Mouse (Mus musculus): ENCODE results near the gene Rpl12. TPM values are rescaled to one million over a fixed set of nuclear protein-coding genes. Genes with fewer than 3 reads are reported as not detected.
A peak's percentile ranks its signal among the peaks of the same experiment; 100 is the strongest.

Gene Rpl12
- polyA plus RNA-seq (2012; rRNA removed): 257 and 289 TPM in 2 replicates

DNA sequence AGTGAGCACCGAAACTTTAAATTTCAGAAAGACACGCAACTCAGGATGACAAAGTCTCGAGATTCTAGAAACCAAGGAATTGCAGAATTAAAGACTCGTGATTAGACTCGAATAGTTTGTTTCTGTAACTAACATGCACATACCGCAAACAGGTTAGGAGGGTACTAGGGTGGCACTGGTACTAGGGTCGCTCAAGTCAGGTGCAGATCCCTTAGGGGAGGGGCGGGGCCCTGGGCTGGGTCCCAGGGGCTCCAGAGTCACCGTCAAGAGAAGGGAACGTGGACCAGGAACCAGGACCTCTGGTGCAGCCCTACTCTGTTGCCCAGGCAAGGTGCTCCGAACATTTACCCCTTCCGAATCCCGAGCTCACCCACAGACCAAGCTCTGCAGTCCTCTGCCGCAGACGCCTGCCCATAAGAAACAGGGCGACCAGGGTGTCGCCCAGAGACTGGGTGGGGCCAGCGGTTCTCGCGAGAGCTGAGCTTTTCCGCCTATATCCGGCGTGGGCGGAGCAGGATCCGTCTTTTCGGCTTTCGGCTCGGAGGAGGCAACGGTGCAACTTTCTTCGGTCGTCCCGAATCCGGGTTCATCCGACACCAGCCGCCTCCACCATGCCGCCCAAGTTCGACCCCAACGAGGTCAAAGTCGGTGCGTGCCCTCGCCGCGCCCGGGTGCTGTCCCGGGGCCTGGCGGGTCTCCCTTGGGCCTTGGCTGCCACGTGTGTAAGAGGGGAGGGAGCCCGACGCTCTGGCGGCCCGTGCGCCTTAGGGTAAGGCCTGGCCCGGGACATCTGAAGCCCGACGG is at the start of gene Rpl12, which contains the start of gene Lrsam1:
Rpl12 (plus strand) TSS at position 368 of the 804 bp plus-strand sequence.
Lrsam1 (minus strand) TSS at position 423 of the 804 bp plus-strand sequence.
- WGBS: 2% methylated on average over 55 of the region's 55 CpGs
- Histone ChIP-seq H3K27me3 (ENCODE audit: control insufficient read depth, insufficient read depth, low read length) (no peaks in the 10 kb centered on the region), H3K27ac (ENCODE audit: insufficient read depth, low read length) (no peak within 1 kb of the TSS; the same call in 1 of the 2 replicates), H3K4me1 (ENCODE audit: control insufficient read depth, insufficient read depth, low read length) (peaks cover 6% of the 10 kb centered on the region), H3K4me3 (replicated peaks; ENCODE audit: insufficient read depth, low read depth, low read length) (peak within 1 kb of the TSS; percentile 70)
- no peak for TF ChIP-seq CTCF (IDR thresholded peaks at IDR 0.05; ENCODE audit: borderline replicate concordance, insufficient read depth, low read depth, low read length)
- peak; percentile 86; the same call in 1 of the 2 replicates for TF ChIP-seq POLR2A (IDR thresholded peaks at IDR 0.05; ENCODE audit: borderline replicate concordance, insufficient read depth, low read length)
- peak; percentile 92 for DNase-seq

DNA sequence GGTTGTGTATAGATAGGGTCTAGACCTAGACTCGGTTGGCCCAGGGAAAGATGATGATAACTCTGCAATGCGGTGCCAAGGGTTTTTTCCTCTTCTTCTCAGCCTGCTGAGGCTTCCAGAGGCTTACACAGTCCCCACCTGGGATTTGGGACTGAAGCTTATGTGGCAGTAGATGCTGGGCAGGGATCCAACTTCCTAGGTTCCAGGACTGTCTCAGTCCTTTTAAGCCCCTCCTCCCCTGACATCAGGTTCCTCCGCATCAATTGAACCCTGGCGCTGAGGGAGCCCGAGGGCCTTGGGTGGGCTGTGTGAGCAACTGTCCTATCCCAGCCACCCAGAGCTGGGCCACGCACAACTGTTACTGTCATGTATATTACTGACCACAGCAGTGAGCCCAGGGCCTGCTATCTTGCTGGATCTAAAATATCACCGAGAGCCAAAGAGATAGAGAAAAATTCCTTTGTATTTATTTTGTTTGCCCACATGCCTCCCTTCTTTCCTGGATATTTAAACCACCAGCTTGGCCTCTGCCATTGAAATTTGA is 49.6 kb upstream of the Rpl12 start:
- no peak overlapping the region for H3K4me3 ChIP-seq (replicated peaks; ENCODE audit: insufficient read depth, low read depth, low read length)
- 69% methylated on average over 7 of the region's 7 CpGs for WGBS
- peaks cover 9% of the 10 kb centered on the region for H3K4me1 ChIP-seq (ENCODE audit: control insufficient read depth, insufficient read depth, low read length)
- TF ChIP-seq POLR2A (IDR thresholded peaks at IDR 0.05; ENCODE audit: borderline replicate concordance, insufficient read depth, low read length): no peak
- no peak for TF ChIP-seq CTCF (IDR thresholded peaks at IDR 0.05; ENCODE audit: borderline replicate concordance, insufficient read depth, low read depth, low read length)
- no peak overlapping the region for H3K27ac ChIP-seq (ENCODE audit: insufficient read depth, low read length)
- DNase-seq: no peak
- no peaks in the 10 kb centered on the region for H3K27me3 ChIP-seq (ENCODE audit: control insufficient read depth, insufficient read depth, low read length)

DNA sequence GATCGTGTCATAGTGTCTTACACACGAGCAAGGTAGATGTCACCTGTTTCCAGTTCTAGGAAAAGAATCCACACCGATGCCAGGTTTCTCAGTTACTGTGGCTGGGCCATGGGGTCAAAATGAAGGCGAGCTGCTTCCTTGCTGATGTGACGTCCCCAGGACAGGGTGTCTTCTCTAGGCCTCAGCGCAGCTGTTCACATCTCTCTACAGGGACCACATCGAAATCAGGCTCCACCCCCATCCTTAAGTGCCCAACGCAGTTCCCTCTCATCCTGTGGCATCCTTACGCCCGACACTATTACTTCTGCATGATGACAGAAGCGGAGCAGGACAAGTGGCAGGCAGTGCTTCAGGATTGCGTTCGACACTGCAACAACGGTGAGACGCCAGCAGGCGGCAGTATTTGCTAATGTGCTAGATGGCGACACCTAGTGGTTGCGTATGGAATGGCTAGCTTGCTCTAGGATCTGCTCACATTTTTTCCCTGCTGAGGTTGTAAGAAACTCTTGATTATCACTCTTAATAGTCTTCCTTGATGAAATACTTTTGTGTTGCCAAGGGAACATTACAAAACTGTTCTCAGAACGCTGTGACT is 49.1 kb upstream of the Rpl12 start:
- Histone ChIP-seq H3K4me3 (replicated peaks; ENCODE audit: insufficient read depth, low read depth, low read length) (no peak overlapping the region), H3K4me1 (ENCODE audit: control insufficient read depth, insufficient read depth, low read length) (peaks cover 9% of the 10 kb centered on the region), H3K27me3 (ENCODE audit: control insufficient read depth, insufficient read depth, low read length) (no peaks in the 10 kb centered on the region), H3K27ac (ENCODE audit: insufficient read depth, low read length) (no peak overlapping the region)
- peak; percentile 77 to 86 for DNase-seq
- TF ChIP-seq CTCF (IDR thresholded peaks at IDR 0.05; ENCODE audit: borderline replicate concordance, insufficient read depth, low read depth, low read length) (peak; percentile 100), POLR2A (IDR thresholded peaks at IDR 0.05; ENCODE audit: borderline replicate concordance, insufficient read depth, low read length) (no peak)
- 31% methylated on average over 19 of the region's 19 CpGs for WGBS

DNA sequence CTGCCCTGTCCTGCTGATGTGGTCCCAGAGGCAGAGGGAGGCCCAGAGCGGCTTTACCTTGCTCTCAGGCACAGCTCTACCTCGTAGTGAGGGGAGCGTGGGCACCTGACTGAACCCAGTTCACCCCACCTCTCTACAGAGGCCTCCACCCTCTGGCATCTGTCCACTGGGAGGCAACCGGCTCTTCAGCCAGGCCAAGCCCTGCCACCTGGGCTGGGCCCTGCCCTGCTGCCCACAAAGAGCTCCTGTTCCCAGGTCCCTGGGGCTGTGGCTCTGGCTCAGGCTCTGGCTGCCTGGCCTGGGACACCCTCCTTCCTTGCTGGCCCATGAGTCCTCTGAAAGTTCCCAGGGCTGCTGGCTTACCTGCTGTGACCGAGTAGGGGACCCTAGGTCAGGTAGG is 47.0 kb upstream of the Rpl12 start:
- 70% methylated on average over 5 of the region's 5 CpGs for WGBS

DNA sequence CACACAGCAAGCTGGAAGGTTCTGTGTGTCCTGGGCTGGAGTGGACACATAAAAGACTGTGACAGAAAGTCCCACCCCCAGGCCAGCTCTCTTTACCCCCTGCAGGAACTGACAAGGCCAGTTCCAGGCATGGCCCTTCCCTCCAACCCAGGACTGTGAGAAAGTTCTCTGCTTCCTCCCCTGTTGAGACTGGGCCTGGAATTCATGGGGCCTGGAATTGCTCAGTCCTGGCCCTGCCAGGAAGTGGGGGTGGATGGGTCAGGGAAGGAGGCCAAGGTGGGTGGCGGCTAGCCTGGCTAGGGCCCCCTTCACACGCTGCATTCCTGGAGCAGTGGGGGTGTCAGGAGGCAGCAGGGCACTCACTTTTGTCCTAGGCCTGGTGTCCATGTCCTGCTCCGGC is 46.5 kb upstream of the Rpl12 start:
- WGBS: 45% methylated on average over 3 of the region's 3 CpGs
- DNase-seq: peak in 1 of 2 experiments; percentile 34
- no peak for TF ChIP-seq CTCF (IDR thresholded peaks at IDR 0.05; ENCODE audit: borderline replicate concordance, insufficient read depth, low read depth, low read length)
- no peak for TF ChIP-seq POLR2A (IDR thresholded peaks at IDR 0.05; ENCODE audit: borderline replicate concordance, insufficient read depth, low read length)
- H3K4me3 ChIP-seq (replicated peaks; ENCODE audit: insufficient read depth, low read depth, low read length): no peak overlapping the region
- H3K27me3 ChIP-seq (ENCODE audit: control insufficient read depth, insufficient read depth, low read length): no peaks in the 10 kb centered on the region
- peaks cover 9% of the 10 kb centered on the region for H3K4me1 ChIP-seq (ENCODE audit: control insufficient read depth, insufficient read depth, low read length)
- H3K27ac ChIP-seq (ENCODE audit: insufficient read depth, low read length): no peak overlapping the region

More for the DNA sequence above, 47.0 kb upstream of the Rpl12 start:
- H3K4me1 ChIP-seq (ENCODE audit: control insufficient read depth, insufficient read depth, low read length): peaks cover 9% of the 10 kb centered on the region
- no peak overlapping the region for H3K4me3 ChIP-seq (replicated peaks; ENCODE audit: insufficient read depth, low read depth, low read length)
- DNase-seq: no peak
- H3K27ac ChIP-seq (ENCODE audit: insufficient read depth, low read length): no peak overlapping the region
- no peaks in the 10 kb centered on the region for H3K27me3 ChIP-seq (ENCODE audit: control insufficient read depth, insufficient read depth, low read length)
- no peak for TF ChIP-seq CTCF (IDR thresholded peaks at IDR 0.05; ENCODE audit: borderline replicate concordance, insufficient read depth, low read depth, low read length)
- TF ChIP-seq POLR2A (IDR thresholded peaks at IDR 0.05; ENCODE audit: borderline replicate concordance, insufficient read depth, low read length): no peak

DNA sequence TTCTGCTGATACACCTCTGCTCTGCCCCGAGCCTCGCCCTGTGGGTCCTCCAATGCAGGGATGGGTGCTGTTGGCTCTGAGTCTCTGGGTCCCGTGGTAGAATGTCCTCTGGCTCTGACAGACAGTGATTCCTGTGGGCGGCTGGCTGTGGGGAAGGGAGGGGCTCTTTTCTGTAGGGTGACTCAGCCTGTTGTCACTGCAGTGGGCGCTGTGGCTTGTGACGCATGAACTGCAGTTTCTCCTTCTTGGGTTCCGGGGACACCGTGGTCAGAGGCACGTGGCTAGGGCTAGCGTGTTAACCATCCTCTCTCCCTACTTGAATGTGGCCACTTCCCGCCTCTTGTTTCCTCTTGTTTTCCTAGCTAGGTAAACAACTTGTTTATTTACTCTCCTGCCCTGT is 43.8 kb upstream of the Rpl12 start:
- 80% methylated on average over 11 of the region's 11 CpGs for WGBS
- DNase-seq: no peak
- TF ChIP-seq CTCF (IDR thresholded peaks at IDR 0.05; ENCODE audit: borderline replicate concordance, insufficient read depth, low read depth, low read length) (no peak), POLR2A (IDR thresholded peaks at IDR 0.05; ENCODE audit: borderline replicate concordance, insufficient read depth, low read length) (no peak)
- Histone ChIP-seq H3K27me3 (ENCODE audit: control insufficient read depth, insufficient read depth, low read length) (no peaks in the 10 kb centered on the region), H3K4me1 (ENCODE audit: control insufficient read depth, insufficient read depth, low read length) (peaks cover 9% of the 10 kb centered on the region), H3K4me3 (replicated peaks; ENCODE audit: insufficient read depth, low read depth, low read length) (no peak overlapping the region), H3K27ac (ENCODE audit: insufficient read depth, low read length) (no peak overlapping the region)

DNA sequence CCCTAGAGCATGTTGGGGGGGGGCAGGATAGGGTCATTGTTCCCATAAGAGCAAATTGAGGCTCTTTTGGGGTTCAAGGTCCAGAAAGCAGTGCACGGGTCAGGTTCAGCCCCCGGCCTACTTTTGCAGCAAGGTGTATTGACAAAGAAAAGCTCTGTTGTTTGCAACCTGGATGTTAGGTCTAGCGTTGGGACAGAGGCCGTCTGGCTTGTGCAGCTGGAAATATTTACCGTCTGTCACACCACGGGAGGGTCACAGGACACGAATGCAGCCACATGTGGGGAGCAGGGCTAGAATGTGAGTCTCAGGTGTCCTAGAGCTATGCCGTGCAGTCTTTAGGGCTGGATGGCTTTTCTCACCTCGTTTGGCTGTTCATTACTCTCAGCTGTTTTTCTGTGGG is 43.0 kb upstream of the Rpl12 start:
- TF ChIP-seq POLR2A (IDR thresholded peaks at IDR 0.05; ENCODE audit: borderline replicate concordance, insufficient read depth, low read length) (no peak), CTCF (IDR thresholded peaks at IDR 0.05; ENCODE audit: borderline replicate concordance, insufficient read depth, low read depth, low read length) (no peak)
- no peak for DNase-seq
- H3K4me3 ChIP-seq (replicated peaks; ENCODE audit: insufficient read depth, low read depth, low read length): no peak overlapping the region
- H3K4me1 ChIP-seq (ENCODE audit: control insufficient read depth, insufficient read depth, low read length): peaks cover 9% of the 10 kb centered on the region
- H3K27me3 ChIP-seq (ENCODE audit: control insufficient read depth, insufficient read depth, low read length): no peaks in the 10 kb centered on the region
- H3K27ac ChIP-seq (ENCODE audit: insufficient read depth, low read length): no peak overlapping the region
- WGBS: 81% methylated on average over 9 of the region's 9 CpGs
